Mouse (Mus musculus) CH12.LX (cell line): ENCODE measurements around the gene Megf8. TPM values are rescaled to one million over a fixed set of nuclear protein-coding genes. Genes with fewer than 3 reads are reported as not detected.

Source experiments
- DNase-seq: peaks from one replicate; pipeline ENCODE4 v3.0.0-alpha.2; 2013; ENCODE audit errors: extremely low read depth
- H3K27ac ChIP-seq: 2 replicates; pipeline ENCODE4 v1.5.1; 2012; ENCODE audit warnings: low read depth, mild to moderate bottlenecking, control low read depth, moderate library complexity; ENCODE audit not compliant: insufficient read depth
- H3K27me3 ChIP-seq: replicated peaks from 2 replicates; pipeline ENCODE3; 2012; ENCODE audit warnings: inconsistent platforms
- H3K36me3 ChIP-seq, 2 experiments: replicated peaks in 1 of 2; 2 replicates each; pipeline versions ENCODE3 to v1.6.1; 2012; ENCODE audit warnings: inconsistent platforms in 1 of 2, low read length in 1 of 2, mild to moderate bottlenecking in 1 of 2, mixed read lengths in 1 of 2, moderate library complexity in 1 of 2; ENCODE audit not compliant: control insufficient read depth in 1 of 2, insufficient read depth in 1 of 2
- H3K4me1 ChIP-seq, 2 experiments: 2 replicates each; pipeline ENCODE4 v1.6.1; 2012; ENCODE audit warnings: inconsistent platforms in 1 of 2, moderate library complexity in 1 of 2; ENCODE audit not compliant: insufficient read depth in 2 of 2, control insufficient read depth in 1 of 2
- H3K4me2 ChIP-seq: 2 replicates; pipeline ENCODE4 v1.6.1; 2012; ENCODE audit warnings: low read depth, mild to moderate bottlenecking, control low read depth; ENCODE audit not compliant: poor library complexity, insufficient read depth, severe bottlenecking
- H3K4me3 ChIP-seq, 3 experiments: fragments of 150-350 bp in 1 of 3; sonication (generic) in 1 of 3; replicated peaks in 1 of 3; 2 replicates each; pipeline versions ENCODE3 to v1.5.1; 2011 to 2012; ENCODE audit warnings: low read depth in 2 of 3, low read length in 2 of 3, mild to moderate bottlenecking in 2 of 3, moderate library complexity in 2 of 3, control low read depth in 1 of 3, improper control_type of control experiment in 1 of 3, inconsistent platforms in 1 of 3, mixed read lengths in 1 of 3; ENCODE audit not compliant: poor library complexity in 1 of 3
- H3K79me2 ChIP-seq: replicated peaks from 2 replicates; pipeline ENCODE4 v1.6.1; 2012; ENCODE audit warnings: mild to moderate bottlenecking, moderate library complexity; ENCODE audit not compliant: control insufficient read depth, poor library complexity, insufficient read depth, severe bottlenecking; ENCODE audit errors: extremely low read depth
- H3K9ac ChIP-seq: 2 replicates; pipeline ENCODE4 v1.6.1; 2012; ENCODE audit warnings: low read depth, mild to moderate bottlenecking, control low read depth, moderate library complexity; ENCODE audit not compliant: insufficient read depth
- H3K9me3 ChIP-seq: replicated peaks from 2 replicates; pipeline ENCODE3; 2012; ENCODE audit warnings: low read length, inconsistent platforms, mixed read lengths
- BHLHE40 ChIP-seq: IDR thresholded peaks from 2 replicates; pipeline ENCODE4 v1.6.1; 2011; ENCODE audit warnings: mild to moderate bottlenecking, low read depth, low read length, improper control_type of control experiment
- CTCF ChIP-seq, 2 experiments: IDR thresholded peaks in 1 of 2; conservative IDR thresholded peaks in 1 of 2; 2 replicates each; pipeline ENCODE4 v1.5.1; 2011 to 2012; ENCODE audit warnings: low read depth in 2 of 2, low read length in 2 of 2, improper control_type of control experiment in 1 of 2, inconsistent platforms in 1 of 2, mild to moderate bottlenecking in 1 of 2, moderate library complexity in 1 of 2
- E2F4 ChIP-seq: IDR thresholded peaks from 2 replicates; pipeline ENCODE4 v1.6.1; 2011; ENCODE audit warnings: low read depth, low read length, improper control_type of control experiment; ENCODE audit not compliant: insufficient replicate concordance
- IRF4 ChIP-seq: IDR thresholded peaks from 2 replicates; pipeline ENCODE4 v1.6.1; 2014; ENCODE audit warnings: low read depth, mild to moderate bottlenecking, inconsistent platforms, low read length, improper control_type of control experiment
- JUN ChIP-seq: IDR thresholded peaks from 2 replicates; pipeline ENCODE4 v1.6.1; 2011; ENCODE audit warnings: low read depth, mild to moderate bottlenecking, low read length, improper control_type of control experiment, moderate library complexity; ENCODE audit not compliant: insufficient read depth
- JUND ChIP-seq: conservative IDR thresholded peaks from 2 replicates; pipeline ENCODE4 v1.6.1; 2011; ENCODE audit warnings: low read depth, low read length, improper control_type of control experiment
- NELFE ChIP-seq: IDR thresholded peaks from 2 replicates; pipeline ENCODE4 v1.6.1; 2011; ENCODE audit warnings: low read depth, low read length, improper control_type of control experiment
- RAD21 ChIP-seq: IDR thresholded peaks from 2 replicates; pipeline ENCODE4 v1.6.1; 2011; ENCODE audit warnings: low read depth, mild to moderate bottlenecking, low read length, improper control_type of control experiment, moderate library complexity
- SMC3 ChIP-seq: IDR thresholded peaks from 2 replicates; pipeline ENCODE4 v1.6.1; 2011; ENCODE audit warnings: low read depth, low read length, improper control_type of control experiment
- TCF12 ChIP-seq: IDR thresholded peaks from 2 replicates; pipeline ENCODE4 v1.6.1; 2014; ENCODE audit warnings: low read depth, mild to moderate bottlenecking, inconsistent platforms, low read length, improper control_type of control experiment
- USF1 ChIP-seq: IDR thresholded peaks from 2 replicates; pipeline ENCODE4 v1.6.1; 2014; ENCODE audit warnings: low read depth, mild to moderate bottlenecking, inconsistent platforms, low read length, improper control_type of control experiment
- ZKSCAN1 ChIP-seq: IDR thresholded peaks from 2 replicates; pipeline ENCODE4 v1.6.1; 2012; ENCODE audit warnings: low read depth, inconsistent platforms, low read length, improper control_type of control experiment, borderline replicate concordance
- ZMIZ1 ChIP-seq: IDR thresholded peaks from 2 replicates; pipeline ENCODE4 v1.6.1; 2012; ENCODE audit warnings: low read depth, mild to moderate bottlenecking, inconsistent platforms, low read length, improper control_type of control experiment
- dilution Hi-C: fragments of 300-500 bp; cut with MboI; formaldehyde crosslinking; loops from 2 replicates; pipeline ENCODE4 v1.14.3; 2020; ENCODE audit warnings: low sequenced_read_pairs; ENCODE audit not compliant: extremely low pct_unique_long_range_greater_than_20kb, extremely low pct_ligation_motif_present
- in situ Hi-C: fragments of 300-500 bp; cut with MboI; formaldehyde crosslinking; loops from 3 replicates; pipeline ENCODE4 v1.14.3; 2019; ENCODE audit warnings: low sequenced_read_pairs, low pct_ligation_motif_present, low pct_unique_long_range_greater_than_20kb, mixed read lengths
- polyA plus RNA-seq: library from polyadenylated mRNA; unstranded; fragments of >175 nt; gene quantifications from 2 replicates; pipeline ENCODE4 v1.2.1, GENCODE M21; 2012; ENCODE audit warnings: low read depth; ENCODE audit not compliant: insufficient read length
- total RNA-seq, 2 experiments: library from RNA; depleted of rRNA; stranded (reverse); fragments of 300-350 nt in 1 of 2; fragments of >200 nt in 1 of 2; gene quantifications; 2 replicates each; pipeline ENCODE4 v1.2.3; 2012 to 2014

Gene Megf8
- total and polyA plus RNA-seq, 3 experiments = 0.62 to 1.7 (median 1.2) TPM

GRCm38 (mm10) chr7:25270652-25271633 lies 46.0 kb upstream of the Megf8 start:
- Histone ChIP-seq H3K79me2 (0 out of 2 replicates have a peak, but pooled peaks cover 2% of the 10 kb centered on the region), H3K36me3 (peaks cover 30 to 54% of the 10 kb centered on the region in 2 experiments), H3K4me1 (peaks cover 42 to 63% of the 10 kb centered on the region in 2 experiments), H3K4me2 (no peak overlapping the region), H3K4me3 (no peak overlapping the region), H3K9me3 (no peaks in the 10 kb centered on the region)
- no peak for DNase-seq
- dilution Hi-C loops = no loop called here
- TF ChIP-seq BHLHE40 = no peak
- TF ChIP-seq JUND = no peak
- no peak for TF ChIP-seq CTCF (conservative IDR thresholded peaks at IDR 0.05 in 1 of 2, IDR thresholded peaks at IDR 0.05 in 1 of 2; ENCODE audit: low read depth in 2 of 2, low read length in 2 of 2)
- TF ChIP-seq USF1 = no peak
- no peak for TF ChIP-seq RAD21
- TF ChIP-seq ZKSCAN1 = no peak
- no peak for TF ChIP-seq JUN
- TF ChIP-seq, all 38 proteins: peak for 0
- H3K27ac ChIP-seq = 0 out of 2 replicates have a peak overlapping the region, but pooled peaks have one; percentile 81
- in situ Hi-C loops = loop anchor here (10.0 kb wide), 1 partner anchor 86 kb away; no protein-coding TSS in a partner anchor
- H3K9ac ChIP-seq = no peak overlapping the region
- no peaks in the 10 kb centered on the region for H3K27me3 ChIP-seq

- Histone ChIP-seq H3K79me2 (0 out of 2 replicates have a peak, but pooled peaks cover 2% of the 10 kb centered on the region), H3K9me3 (no peaks in the 10 kb centered on the region), H3K36me3 (peaks cover 30 to 59% of the 10 kb centered on the region in 2 experiments), H3K4me2 (no peak overlapping the region), H3K4me3 (no peak overlapping the region), H3K27ac (no peak overlapping the region), H3K4me1 (peaks cover 45 to 65% of the 10 kb centered on the region in 2 experiments), H3K9ac (no peak overlapping the region), H3K27me3 (no peaks in the 10 kb centered on the region)
- dilution Hi-C loops = no loop called here
- TF ChIP-seq JUN = no peak
- TF ChIP-seq SMC3 = no peak
- no peak for TF ChIP-seq ZMIZ1
- no peak for TF ChIP-seq E2F4
- TF ChIP-seq IRF4 = no peak
- no peak for TF ChIP-seq CTCF (conservative IDR thresholded peaks at IDR 0.05 in 1 of 2, IDR thresholded peaks at IDR 0.05 in 1 of 2; ENCODE audit: low read depth in 2 of 2, low read length in 2 of 2)
- TF ChIP-seq TCF12 = no peak
- TF ChIP-seq NELFE = no peak
- no peak for DNase-seq
- in situ Hi-C loops = loop anchor here (10.0 kb wide), 1 partner anchor 87 kb away; no protein-coding TSS in a partner anchor
Measured at GRCm38 (mm10) chr7:25271651-25272444, 45.1 kb upstream of the Megf8 start.
